Mouse (Mus musculus) left cerebral cortex, adult 18-20 months (tissue): ENCODE results near the gene Zbtb2. TPM values are rescaled to one million over a fixed set of nuclear protein-coding genes. Genes with fewer than 3 reads are reported as not detected.

Experiments used
- DNase-seq, 2 experiments: peaks; one replicate each; pipeline ENCODE4 v3.0.0; 2021 to 2022; ENCODE audit warnings: low spot score in 2 of 2, mixed read lengths in 1 of 2
- total RNA-seq, 2 experiments: library from RNA; stranded (reverse); gene quantifications; 2 replicates each; pipeline ENCODE4 v1.2.3; 2021

The Zbtb2 gene
- total RNA-seq, 2 experiments from 2014 or later = 11.5 to 12.6 TPM

GRCm38 (mm10) chr10:4334039-4334683, 53.7 kb downstream of the Zbtb2 start:
- peak; percentile 38 to 56 for DNase-seq

GRCm38 (mm10) chr10:4333319-4333718, 54.6 kb downstream of the Zbtb2 start:
- peak; percentile 50 to 56 for DNase-seq

DNA sequence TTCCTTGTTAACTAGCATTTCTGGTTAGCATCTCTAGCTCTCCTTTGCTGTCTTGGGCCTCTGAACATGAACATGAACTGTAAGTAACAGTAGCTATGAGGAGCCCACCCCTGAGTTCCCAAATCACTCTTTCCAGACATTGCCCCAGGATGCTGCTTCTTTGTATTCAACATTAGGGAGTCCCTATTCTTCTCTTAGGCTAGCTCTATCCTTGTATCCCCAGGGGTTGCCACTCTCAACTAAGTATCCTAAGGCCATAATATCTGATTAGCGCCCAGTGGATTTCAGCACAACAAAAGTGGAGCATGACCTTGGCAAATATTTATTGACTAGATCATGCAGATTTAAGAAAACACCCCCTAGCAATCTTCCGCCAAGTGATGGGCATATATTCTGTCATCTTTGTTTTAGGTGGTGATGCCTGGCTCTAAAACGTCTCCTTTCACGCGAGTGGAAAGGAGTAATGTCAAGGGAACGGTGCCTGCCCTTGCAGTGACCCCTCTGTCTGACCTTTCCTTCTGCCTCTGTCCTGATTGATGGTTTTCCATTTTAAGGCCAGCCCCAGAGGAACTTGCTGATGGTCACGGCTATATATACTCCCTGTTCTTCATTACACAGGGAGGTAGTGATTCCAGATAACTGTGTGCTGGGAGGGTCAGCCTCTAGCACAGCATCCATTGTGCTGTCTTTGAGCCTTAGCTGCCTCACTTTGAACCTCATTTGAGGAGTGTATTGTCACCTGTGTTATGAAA, 55.5 kb downstream of the Zbtb2 start:
- no peak for DNase-seq

DNA sequence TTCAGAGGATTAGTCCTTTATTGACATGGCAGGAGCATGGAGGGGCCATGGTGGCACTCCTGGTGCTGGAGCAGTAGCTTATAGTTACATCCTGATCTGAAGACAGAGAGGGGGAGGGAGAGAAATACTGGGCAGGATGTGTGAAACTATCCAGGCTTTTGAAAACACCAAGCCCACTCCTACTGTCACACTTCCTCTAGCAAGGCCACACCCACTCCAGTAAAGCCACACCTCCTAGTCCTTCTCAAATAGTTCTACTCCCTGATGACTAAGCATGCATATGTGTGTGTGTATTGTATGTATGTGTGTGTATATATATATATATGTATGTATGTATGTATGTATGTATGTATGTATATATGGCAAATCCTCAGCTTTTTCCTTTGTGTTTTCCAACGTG, 60.2 kb downstream of the Zbtb2 start:
- no peak for DNase-seq

GRCm38 (mm10) chr10:4325562-4325961, 62.3 kb downstream of the Zbtb2 start:
- DNase-seq = no peak

DNA sequence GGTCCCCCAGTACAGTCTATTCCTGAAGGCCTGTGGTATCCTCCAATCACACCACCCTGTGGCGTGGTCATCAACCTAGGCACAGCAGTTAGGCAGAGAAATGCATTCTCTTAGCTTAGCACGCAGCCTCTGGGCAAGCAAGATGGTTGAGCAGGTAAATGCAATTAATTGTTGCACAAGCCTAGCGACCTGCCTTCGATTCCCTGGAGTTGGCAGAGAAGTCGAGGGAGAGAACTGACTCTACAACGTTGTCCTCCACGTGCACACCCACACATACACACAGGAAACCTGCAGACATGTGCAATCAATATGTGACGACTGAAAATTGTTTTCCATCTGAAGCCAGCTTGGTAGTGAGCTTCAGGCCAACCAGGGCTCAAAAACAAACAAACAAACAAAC, 64.0 kb downstream of the Zbtb2 start:
- no peak for DNase-seq

Other genes with a start within 250 kb of the Zbtb2 start
- gene Akap12, start 121.7 kb downstream of the Zbtb2 start, total RNA-seq = 10 to 100 TPM; 17.5 to 19.2 TPM
- 10 to 100 TPM; 32.9 to 42.8 TPM for gene Rmnd1, start 44.3 kb upstream of the Zbtb2 start, total RNA-seq
- gene Armt1, start 44.4 kb upstream of the Zbtb2 start, total RNA-seq = 10 to 100 TPM; 22.5 to 23.8 TPM
- gene Ccdc170, start 94.4 kb upstream of the Zbtb2 start, total RNA-seq = under 1 TPM; 0.47 to 0.98 TPM
- 1 to 10 TPM; 2.1 to 3.0 TPM for gene Esr1, start 223.5 kb upstream of the Zbtb2 start, total RNA-seq